Mouse (Mus musculus) embryo, embryonic 11 days (tissue): ENCODE measurements around the gene Gm9821.

Source experiments
- DNase-seq: peaks from one replicate; pipeline ENCODE4 v3.0.0-alpha.2; 2015

The Gm9821 gene

DNA sequence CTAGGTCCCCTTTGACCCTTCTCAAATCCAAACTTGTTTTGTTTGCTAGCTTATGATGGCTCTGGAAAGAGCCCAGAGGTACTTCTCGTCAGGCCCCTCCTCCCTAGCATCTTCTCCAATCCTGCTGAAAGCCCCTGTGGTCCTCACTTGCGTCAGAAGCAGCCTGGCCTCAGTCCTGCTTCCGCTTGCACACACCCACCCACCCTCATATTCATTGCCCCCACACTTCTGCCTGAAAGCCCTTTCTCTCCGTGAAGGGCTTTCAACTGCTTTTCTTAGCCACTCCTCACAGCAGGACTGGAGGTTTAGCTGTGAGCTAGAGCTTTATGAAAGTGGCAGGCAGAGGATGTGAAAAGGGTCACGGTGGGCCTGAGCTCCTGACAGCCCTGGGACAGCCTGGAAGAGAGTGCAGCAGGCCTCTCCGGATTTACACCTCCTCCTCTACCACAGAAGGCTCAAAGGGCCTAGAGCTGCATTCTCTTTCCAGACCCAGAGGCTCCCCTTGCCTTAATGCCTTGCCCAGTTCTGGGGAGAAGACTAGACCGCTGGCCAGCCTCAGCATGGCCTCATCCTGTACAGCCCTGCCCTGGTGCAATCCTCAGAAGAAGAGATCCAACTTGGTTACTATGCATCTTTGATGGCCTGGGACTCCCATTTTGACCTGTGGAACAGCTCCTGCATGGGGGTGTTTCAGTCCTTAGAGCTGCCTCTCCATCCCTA lies 28.1 kb downstream of the Gm9821 start:
- DNase-seq, result no peak

DNA sequence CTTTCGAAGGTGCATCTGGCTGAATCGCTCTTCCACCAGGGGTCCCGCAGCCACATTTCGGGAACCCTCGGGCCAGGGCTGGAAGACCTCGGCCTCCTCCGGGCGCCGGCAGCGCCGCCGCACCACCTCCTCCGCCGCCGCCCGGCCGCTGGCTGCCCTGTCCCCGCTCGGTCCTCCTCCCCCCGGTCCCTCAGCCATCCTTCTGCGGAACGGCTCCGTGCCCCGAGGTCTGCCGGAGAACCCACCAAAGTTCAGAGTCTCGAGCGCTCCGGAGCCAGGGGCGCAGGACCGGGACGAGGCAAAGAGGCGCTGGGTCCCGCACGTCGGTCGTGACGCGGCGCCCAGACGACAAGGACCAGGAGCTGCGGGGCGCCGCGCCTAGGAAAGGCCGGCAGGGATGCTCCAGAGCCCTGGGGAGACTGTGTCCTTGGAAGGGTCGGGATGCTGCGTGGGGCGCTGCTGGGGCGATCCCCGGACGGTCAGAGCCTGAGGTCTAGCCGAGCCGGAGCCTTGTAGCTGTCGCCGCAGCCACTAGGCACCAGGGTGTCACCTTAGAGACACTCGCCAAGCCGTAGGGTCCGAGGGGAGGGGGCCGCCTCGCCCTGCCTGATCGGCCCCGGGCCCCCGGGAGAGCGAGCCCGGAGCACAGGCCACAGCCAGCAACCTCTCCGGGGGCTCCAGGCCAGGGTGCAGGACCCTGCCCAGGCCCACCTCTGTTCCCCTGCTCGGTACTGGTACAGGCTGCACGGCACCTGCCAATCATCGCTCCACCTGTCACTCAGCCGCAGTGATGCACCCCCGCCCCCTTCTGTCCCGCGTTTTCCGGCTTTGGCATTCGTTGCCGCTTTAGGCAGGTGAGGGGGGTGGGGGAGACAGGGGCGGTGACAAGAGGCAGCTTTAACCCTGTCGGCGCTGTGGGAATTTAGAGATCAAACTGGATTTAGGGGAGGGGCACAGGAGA lies 30.4 kb downstream of the Gm9821 start, which contains the start of gene Dgkz:
Gene Dgkz, minus strand, starts transcription at position 284 of the 961 bp plus-strand sequence.
- no peak for DNase-seq

DNA sequence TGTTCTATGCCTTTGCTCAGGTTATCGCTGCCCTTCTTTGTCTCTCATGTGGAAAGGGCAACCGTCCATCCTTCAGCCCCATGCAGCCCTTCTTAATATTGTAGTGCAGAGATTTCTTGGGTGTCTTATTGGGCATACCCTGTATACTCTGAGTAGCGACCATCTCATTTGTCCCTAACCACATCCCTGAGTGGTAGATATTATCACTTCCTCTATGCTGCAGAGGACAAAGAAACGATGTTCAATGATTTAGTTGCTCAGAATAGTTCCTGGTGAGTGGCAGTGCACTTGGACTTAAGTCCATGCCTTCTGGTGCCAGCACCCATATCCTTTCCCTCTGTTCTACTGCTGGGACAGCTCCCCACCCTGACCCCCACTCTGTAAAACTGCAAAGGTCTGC lies 32.5 kb downstream of the Gm9821 start:
- no peak for DNase-seq

DNA sequence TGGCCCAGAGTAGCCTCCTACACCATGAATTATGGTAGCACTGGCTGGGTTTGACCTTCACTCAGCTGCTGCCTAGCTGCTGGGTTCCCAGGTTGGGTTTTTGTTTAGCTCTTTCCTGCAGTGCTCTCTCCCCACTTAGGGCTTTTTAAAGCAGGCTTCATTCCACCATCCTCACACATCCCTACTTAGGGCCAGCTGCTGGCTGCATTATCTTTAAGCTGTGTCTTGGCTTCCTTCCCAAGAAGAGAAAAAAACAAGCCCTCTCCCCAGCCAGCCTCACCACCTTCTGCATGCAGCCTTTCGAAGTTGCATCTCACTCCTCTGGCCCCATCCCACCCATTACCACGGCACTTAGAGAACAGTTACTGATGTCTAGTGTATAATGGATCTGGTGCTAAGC lies 33.0 kb downstream of the Gm9821 start:
- no peak for DNase-seq

DNA sequence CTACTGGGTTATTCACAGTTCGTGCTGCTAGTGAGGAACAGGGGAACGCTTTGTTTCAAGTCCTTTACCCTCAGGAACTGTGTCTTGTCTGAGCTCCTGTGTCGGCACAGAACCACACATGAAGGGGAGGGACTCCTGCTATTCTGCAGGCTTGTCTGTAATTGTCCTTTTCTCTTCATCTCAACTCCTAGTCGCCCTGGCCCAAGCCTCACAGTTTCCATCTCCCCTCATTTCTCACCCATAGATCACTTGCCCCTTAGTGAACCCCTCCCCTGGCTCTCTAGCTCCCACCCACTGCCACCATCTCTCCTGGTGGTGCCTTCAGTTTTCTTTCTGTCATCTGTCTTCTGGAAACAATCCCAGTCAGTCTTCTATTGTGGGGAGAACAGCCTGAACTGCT lies 34.7 kb downstream of the Gm9821 start:
- DNase-seq, result no peak

DNA sequence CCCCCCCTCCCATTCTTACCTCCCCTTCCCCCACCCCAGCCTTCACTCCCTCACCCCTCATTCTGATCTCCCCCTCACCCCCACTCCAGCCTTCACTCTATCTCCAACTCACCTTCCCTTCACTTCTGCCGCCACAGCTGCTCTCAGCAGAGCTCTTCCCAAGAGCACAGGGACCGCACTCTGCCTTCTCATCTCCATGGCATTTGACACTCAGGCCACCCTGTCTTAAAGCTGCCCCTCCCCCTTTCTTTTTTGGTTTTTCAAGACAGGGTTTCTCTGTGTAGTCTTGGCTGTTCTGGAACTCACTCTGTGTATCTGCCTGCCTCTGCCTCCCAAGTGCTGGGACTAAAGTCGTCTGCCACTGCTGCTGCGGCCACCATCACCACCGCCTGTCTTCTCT lies 35.3 kb downstream of the Gm9821 start:
- DNase-seq, result no peak

- peak; percentile 94 for DNase-seq
These were observed 38.9 kb downstream of the Gm9821 start for GRCm38 (mm10) chr2:91984439-91984838.

DNA sequence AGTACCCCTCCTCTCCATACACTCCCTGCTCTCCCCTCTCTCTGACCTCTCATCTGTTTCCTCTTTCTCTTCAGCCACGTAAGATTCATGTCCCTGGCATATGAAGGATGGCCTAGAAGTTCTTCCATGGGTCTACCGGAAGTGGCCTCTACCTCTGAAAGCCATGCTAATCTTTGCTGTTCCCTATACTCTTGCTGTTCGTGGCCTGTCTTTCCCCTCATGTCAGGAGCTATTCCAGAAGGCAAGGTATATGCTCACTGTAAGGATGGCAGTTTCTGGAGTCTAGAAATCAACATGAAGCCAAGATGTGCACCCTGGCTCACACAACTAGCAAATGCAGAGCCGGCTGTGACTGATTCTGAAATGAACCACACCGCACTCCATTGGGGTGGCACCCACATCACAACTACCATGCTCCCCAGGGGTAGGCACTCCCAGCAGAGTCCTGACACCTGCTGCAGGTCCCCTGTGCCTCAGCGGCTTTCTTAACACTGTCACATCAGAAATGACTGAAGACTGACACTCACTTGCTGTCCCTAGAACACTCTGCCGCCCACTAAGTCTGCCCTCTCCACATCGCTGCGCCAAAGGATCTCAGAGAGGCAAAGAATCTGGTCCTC lies 39.5 kb downstream of the Gm9821 start:
- no peak for DNase-seq

DNA sequence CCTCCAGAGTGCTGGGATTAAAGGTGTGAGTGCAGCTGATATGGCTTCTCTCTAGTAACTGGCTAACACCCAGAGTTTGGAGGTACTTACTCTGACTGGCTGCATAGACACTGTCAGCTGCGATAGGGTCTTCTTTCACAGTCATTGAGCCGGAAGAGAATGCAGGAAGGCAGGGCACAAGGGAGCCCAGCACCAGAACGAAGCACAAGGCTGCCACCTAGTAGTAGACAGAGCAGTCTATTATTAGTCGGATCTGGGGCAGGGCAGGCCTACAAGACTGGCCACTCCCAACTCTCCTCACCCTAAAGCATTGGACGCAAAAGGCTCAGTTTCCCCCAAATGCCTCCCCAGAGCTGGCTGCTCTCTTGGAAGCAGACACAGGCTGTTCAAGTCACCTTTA lies 40.6 kb downstream of the Gm9821 start:
- DNase-seq, result peak; percentile 74

DNA sequence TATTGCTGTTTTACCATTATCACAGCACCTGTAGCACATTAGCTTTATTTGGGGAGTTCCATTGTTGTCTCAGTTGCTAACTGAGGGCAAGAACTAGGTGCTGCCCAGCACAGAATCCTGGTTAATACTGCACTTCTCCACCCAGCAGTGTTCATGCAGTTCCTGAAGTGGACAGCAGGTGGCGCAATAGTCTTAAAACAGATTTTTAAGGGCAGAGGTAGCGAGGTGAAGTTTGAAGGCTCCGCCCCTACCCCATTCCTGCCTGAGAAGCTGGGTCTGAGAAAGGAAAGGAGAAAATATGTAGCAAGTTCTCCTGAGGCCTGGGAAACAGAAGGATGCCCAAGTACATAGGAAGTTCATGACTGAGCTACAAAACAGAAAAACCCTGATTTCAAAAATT lies 42.0 kb downstream of the Gm9821 start:
- peak; percentile 90 for DNase-seq

- no peak for DNase-seq
These were observed 44.2 kb downstream of the Gm9821 start for GRCm38 (mm10) chr2:91989750-91990149.

DNA sequence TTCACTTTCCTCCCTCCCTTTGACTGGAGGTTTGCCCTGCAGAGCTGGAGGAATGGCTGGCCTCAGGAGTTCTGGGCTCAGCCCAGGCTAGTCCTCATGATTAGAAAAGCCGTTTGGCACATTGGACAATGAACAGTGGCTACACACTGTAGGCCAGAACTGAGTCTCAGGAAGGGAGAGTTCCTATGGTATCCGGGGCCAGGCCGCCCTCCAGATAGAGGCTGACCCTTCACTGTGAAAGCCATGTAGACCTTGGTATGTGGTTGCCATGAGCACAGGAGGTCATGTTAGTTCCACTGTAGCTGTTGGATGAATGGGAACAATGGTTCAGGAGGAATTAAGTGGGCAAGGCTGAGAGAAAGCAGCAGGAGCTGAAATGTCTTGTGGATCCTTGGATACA lies 47.9 kb downstream of the Gm9821 start:
- DNase-seq, result no peak

DNA sequence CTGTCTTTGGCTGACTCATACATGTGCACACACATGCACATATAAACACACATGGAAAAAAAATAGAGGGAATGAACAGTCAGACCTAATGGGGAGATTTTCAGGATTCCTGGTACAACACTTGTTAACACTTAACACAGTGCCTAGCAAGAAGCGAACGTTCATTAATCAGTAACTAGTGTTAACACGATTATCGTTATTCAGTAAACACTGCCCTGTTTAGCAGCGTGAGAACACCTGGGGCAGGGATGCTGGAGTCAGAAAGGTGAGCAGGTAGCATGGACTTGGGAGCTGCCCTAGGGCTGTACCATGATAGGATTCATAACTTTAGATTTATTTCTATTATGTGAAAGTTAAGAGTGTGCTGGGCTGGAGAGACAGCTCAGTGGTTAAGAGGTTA lies 50.5 kb downstream of the Gm9821 start:
- no peak for DNase-seq
